Mouse (Mus musculus) liver, embryonic 16.5 days (tissue): Measurements from ENCODE around the gene Cdkn1b. TPM values are rescaled to one million over a fixed set of nuclear protein-coding genes. Genes with fewer than 3 reads are reported as not detected.

ENCODE experiments used
- ATAC-seq: fragments of 200-750 bp; cut with Nextera tagmentation; 2 replicates; pipeline ENCODE4 v1.8.0; 2017; ENCODE audit warnings: low read depth, mild to moderate bottlenecking, moderate number of reproducible peaks, moderate library complexity
- H3K27ac ChIP-seq: fragments of 300-500 bp; sonication (generic); 2 replicates; pipeline ENCODE4 v1.5.1; 2014; ENCODE audit warnings: mild to moderate bottlenecking, low read length
- H3K27me3 ChIP-seq: fragments of 300-500 bp; sonication (generic); 2 replicates; pipeline ENCODE4 v1.6.1; 2014; ENCODE audit warnings: low read depth, low read length, mixed read lengths; ENCODE audit not compliant: control insufficient read depth, insufficient read depth
- H3K36me3 ChIP-seq: fragments of 300-500 bp; sonication (generic); 2 replicates; pipeline ENCODE4 v1.6.1; 2014; ENCODE audit warnings: mild to moderate bottlenecking; ENCODE audit not compliant: control insufficient read depth, insufficient read depth
- H3K4me1 ChIP-seq: fragments of 300-500 bp; sonication (generic); 2 replicates; pipeline ENCODE4 v1.6.1; 2014; ENCODE audit warnings: low read depth, low read length, mixed read lengths; ENCODE audit not compliant: control insufficient read depth
- H3K4me2 ChIP-seq: fragments of 300-500 bp; sonication (generic); 2 replicates; pipeline ENCODE4 v1.6.1; 2014; ENCODE audit warnings: low read depth, low read length, mixed read lengths
- H3K4me3 ChIP-seq: fragments of 300-500 bp; sonication (generic); 2 replicates; pipeline ENCODE4 v1.5.1; 2014; ENCODE audit warnings: low read depth, mild to moderate bottlenecking, low read length
- H3K9ac ChIP-seq: fragments of 300-500 bp; sonication (generic); 2 replicates; pipeline ENCODE4 v1.6.1; 2014; ENCODE audit warnings: low read depth, low read length
- H3K9me3 ChIP-seq: fragments of 300-500 bp; sonication (generic); replicated peaks from 2 replicates; pipeline ENCODE4 v1.6.1; 2016; ENCODE audit warnings: low read length; ENCODE audit not compliant: control insufficient read depth
- WGBS: fragments of 180-500 bp; shearing (Covaris S2); extraction: QIAGEN DNeasy Blood & Tissue Kit; methylation state at CpG from one replicate; pipeline ENCODE4 v1.1.7; 2014; ENCODE audit not compliant: insufficient replicate concordance; 5-methylcytosine and 5-hydroxymethylcytosine counted together
- polyA plus RNA-seq: library from polyadenylated mRNA; unstranded; fragments of >200 nt; fragmentation: Nextera tagmentation; extraction: Ambion mirVana; gene quantifications from 2 replicates; pipeline ENCODE4 v1.2.1, GENCODE M21; 2015

Cdkn1b gene
- polyA plus RNA-seq, 1 experiment from 2014 or later = 11.7 TPM

DNA sequence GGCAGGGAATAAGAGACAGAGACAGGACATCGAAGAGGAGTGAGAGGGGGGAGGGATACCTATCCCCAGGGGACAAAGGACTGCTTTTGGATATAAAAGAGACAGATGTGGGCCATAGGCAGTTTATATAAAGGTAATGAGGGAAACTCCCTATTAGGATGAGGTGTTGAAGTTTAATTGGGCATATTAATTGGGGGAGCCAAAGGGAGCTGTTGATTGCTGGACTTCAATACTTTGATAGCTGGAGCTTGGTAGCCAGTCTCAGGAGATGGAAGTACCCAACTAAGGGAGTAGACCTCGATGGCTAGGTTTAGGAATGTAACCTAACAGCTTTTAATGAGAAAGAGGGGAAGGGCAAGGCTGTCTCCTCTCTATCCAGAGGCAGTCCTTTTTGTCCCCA is 43.7 kb downstream of the Cdkn1b start:
- WGBS = 67% methylated on average over 2 of the region's 2 CpGs
- H3K4me3 ChIP-seq = no peak overlapping the region
- H3K27me3 ChIP-seq = no peaks in the 10 kb centered on the region
- no peak overlapping the region for H3K4me2 ChIP-seq
- ATAC-seq = no peak
- H3K9me3 ChIP-seq = no peaks in the 10 kb centered on the region
- no peaks in the 10 kb centered on the region for H3K4me1 ChIP-seq
- no peak overlapping the region for H3K9ac ChIP-seq
- no peak overlapping the region for H3K27ac ChIP-seq
- H3K36me3 ChIP-seq = no peaks in the 10 kb centered on the region

DNA sequence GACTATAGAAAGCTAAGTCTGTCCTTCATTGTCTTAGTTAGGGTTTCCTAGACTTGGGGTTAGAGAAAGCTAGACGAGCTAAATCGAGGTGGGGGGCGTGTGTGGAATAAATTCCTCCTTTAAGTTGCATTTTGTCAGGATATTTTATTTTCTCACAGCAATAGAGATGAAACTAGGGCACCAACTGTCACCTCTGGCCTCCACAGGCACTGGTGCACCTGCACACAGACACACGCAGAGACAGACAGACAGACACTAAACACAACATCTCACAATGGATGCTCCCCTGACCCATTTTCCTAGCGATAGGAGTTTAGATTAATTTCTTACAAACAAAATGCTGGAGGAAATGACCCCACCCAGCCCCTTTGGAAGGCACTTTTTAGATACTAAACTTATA is 46.5 kb downstream of the Cdkn1b start:
- ATAC-seq = no peak
- 73% methylated on average over 5 of the region's 5 CpGs for WGBS

DNA sequence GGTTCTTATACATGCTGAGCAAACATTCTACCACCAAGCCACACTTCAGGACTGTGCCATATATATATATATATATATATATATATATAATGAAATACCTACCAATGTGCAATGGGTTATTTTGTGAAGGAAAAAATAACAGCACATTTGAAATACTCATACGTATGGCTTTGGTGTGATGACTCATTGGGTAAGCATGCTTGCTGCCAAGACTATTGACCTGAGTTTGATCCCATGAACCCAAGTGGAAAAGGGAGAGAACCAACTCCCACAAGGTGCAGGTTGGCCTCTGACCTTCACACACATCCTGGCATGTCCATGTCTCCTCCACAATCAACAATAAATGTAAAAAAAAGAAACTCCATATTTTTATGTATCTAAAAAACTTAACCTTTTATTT is 48.1 kb downstream of the Cdkn1b start:
- WGBS = 70% methylated on average over 1 of the region's 1 CpGs
- Histone ChIP-seq H3K9ac (no peak overlapping the region), H3K27me3 (no peaks in the 10 kb centered on the region), H3K9me3 (no peaks in the 10 kb centered on the region), H3K4me1 (peaks cover 8% of the 10 kb centered on the region), H3K36me3 (no peaks in the 10 kb centered on the region), H3K4me2 (no peak overlapping the region), H3K27ac (no peak overlapping the region), H3K4me3 (no peak overlapping the region)
- ATAC-seq = no peak

More for the DNA sequence above, 46.5 kb downstream of the Cdkn1b start:
- H3K27me3 ChIP-seq = no peaks in the 10 kb centered on the region
- H3K36me3 ChIP-seq = no peaks in the 10 kb centered on the region
- H3K9me3 ChIP-seq = no peaks in the 10 kb centered on the region
- no peak overlapping the region for H3K4me3 ChIP-seq
- no peaks in the 10 kb centered on the region; the same call in 1 of the 2 replicates for H3K4me1 ChIP-seq
- H3K27ac ChIP-seq = no peak overlapping the region
- no peak overlapping the region for H3K9ac ChIP-seq
- no peak overlapping the region for H3K4me2 ChIP-seq

DNA sequence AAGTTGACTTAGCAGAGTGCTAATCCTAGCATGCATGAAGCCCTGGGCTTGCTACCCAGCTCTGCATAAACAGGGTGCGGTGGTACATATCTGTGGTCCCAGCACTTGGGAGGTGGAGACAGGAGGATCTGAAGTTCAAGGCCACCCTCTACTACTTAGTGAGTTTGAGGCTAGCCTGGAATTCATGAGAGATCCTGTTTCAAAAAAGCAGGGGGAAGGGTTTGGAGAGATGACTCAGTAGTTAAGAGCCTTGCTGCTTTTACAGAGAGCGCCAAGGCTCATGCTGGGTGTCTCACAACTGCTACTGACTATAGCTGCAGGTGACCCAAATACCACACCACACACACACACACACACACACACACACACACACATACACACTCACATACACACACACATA is 49.3 kb downstream of the Cdkn1b start:
- H3K9ac ChIP-seq = no peak overlapping the region
- H3K4me3 ChIP-seq = no peak overlapping the region
- ATAC-seq = no peak
- H3K4me1 ChIP-seq = peaks cover 13% of the 10 kb centered on the region
- no peak overlapping the region for H3K4me2 ChIP-seq
- no peaks in the 10 kb centered on the region for H3K27me3 ChIP-seq
- no peak overlapping the region for H3K27ac ChIP-seq
- H3K36me3 ChIP-seq = no peaks in the 10 kb centered on the region
- H3K9me3 ChIP-seq = no peaks in the 10 kb centered on the region
- 85% methylated on average over 2 of the region's 2 CpGs for WGBS

DNA sequence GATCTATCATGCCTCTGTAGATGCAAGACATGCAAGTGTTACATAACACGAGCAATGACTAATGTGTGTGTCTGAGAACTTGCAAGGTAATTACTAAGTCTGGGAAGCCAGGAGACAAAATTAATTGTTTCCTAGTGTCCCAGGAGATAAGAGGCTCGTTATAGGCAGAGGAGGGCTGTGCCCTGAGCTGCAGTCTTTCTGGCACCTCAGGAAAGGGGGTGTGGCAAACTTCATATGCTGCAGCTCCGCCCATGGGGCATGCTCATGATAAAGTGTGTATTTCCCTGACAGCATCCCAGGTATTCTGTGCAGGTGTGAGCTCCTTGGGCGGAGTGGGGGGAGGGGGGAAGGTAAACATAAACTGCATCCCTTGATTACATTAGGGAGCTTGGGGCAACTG is 51.9 kb downstream of the Cdkn1b start:
- no peak overlapping the region for H3K4me2 ChIP-seq
- peak; percentile 51; the same call in 1 of the 2 replicates for ATAC-seq
- no peaks in the 10 kb centered on the region for H3K27me3 ChIP-seq
- H3K4me1 ChIP-seq = peaks cover 13% of the 10 kb centered on the region
- no peak overlapping the region for H3K9ac ChIP-seq
- H3K36me3 ChIP-seq = no peaks in the 10 kb centered on the region
- WGBS = 14% methylated on average over 4 of the region's 4 CpGs
- no peak overlapping the region for H3K27ac ChIP-seq
- H3K9me3 ChIP-seq = no peaks in the 10 kb centered on the region
- no peak overlapping the region for H3K4me3 ChIP-seq

Other genes starting within 250 kb of the Cdkn1b start
- 5.7 and 6.1 TPM in 2 replicates for gene Dusp16, start 127.8 kb upstream of the Cdkn1b start, polyA plus RNA-seq
- 3.1 and 3.3 TPM in 2 replicates for gene Crebl2, start 90.2 kb upstream of the Cdkn1b start, polyA plus RNA-seq
- 5.7 and 6.4 TPM in 2 replicates for gene Gpr19, start 21.8 kb upstream of the Cdkn1b start, polyA plus RNA-seq
- 2.0 and 2.3 TPM in 2 replicates for gene Apold1, start 61.3 kb downstream of the Cdkn1b start, polyA plus RNA-seq
- gene Ddx47, start 91.2 kb downstream of the Cdkn1b start, polyA plus RNA-seq = 47.9 and 51.1 TPM in 2 replicates
- 0.18 and 0.19 TPM in 2 replicates for gene Gprc5a, start 145.2 kb downstream of the Cdkn1b start, polyA plus RNA-seq
- 0.08 and 0.11 TPM in 2 replicates for gene Gprc5d, start 197.9 kb downstream of the Cdkn1b start, polyA plus RNA-seq